Mouse (Mus musculus) macrophage (primary cell): ENCODE results near the gene Fkbp4. TPM values are rescaled to one million over a fixed set of nuclear protein-coding genes. Genes with fewer than 3 reads are reported as not detected.

Source experiments
- H3K27ac ChIP-seq: fragments of 350-480 bp; formaldehyde crosslinking; 2 replicates; pipeline ENCODE4 v1.9.0; 2021
- H3K36me3 ChIP-seq: fragments of 350-480 bp; formaldehyde crosslinking; 2 replicates; pipeline ENCODE4 v1.9.0; 2021; ENCODE audit errors: inconsistent target
- H3K4me3 ChIP-seq: fragments of 350-480 bp; formaldehyde crosslinking; 2 replicates; pipeline ENCODE4 v1.9.0; 2021; ENCODE audit errors: inconsistent target
- H3K79me2 ChIP-seq: fragments of 350-480 bp; formaldehyde crosslinking; 2 replicates; pipeline ENCODE4 v1.9.0; 2021; ENCODE audit errors: inconsistent target
- WGBS: methylation state at CpG from one replicate; pipeline ENCODE4 v1.1.7; 2026; ENCODE audit warnings: inconsistent platforms; ENCODE audit not compliant: missing documents; 5-methylcytosine and 5-hydroxymethylcytosine counted together
- polyA plus RNA-seq: library from polyadenylated mRNA; stranded (reverse); fragments of 250-400 nt; gene quantifications from 3 replicates; pipeline ENCODE4 v1.2.4, GENCODE M21; 2018; ENCODE audit warnings: inconsistent platforms

The Fkbp4 gene
- polyA plus RNA-seq, 1 experiment from 2014 or later: 49.4 TPM

DNA sequence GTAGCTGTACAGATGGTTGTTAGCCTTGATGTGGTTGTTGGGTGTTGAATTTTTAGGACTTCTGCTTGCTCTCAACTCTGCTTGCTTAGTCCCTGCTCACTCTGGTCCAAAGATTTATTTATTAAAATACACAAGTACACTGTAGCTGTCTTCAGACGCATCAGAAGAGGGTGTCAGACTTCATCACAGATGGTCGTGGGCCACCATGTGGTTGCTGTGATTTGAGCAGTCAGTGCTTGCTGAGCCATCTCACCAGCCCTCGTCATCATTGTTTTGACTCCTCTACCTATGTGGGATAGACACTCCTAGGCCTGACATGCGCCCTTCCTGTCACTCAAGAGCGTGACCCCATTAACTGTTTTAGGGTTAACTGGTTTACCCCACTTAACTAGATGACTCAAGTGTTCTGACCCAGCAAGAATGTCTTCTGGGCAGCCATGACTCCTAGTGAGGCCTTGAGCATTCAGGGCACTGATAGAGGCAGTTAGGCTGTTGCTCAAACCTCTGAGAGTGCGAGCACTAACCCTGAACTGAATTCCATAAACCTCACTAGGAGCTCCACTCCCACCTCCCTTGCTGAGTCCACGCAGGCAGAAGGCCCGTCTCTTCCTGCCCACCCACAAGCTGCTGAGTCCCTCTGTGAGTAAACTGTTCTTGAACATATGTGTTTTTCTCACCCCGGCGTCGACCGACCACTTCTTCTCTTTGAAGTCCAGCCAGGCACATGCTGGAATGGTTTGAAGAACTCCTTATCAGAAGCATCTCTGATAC lies 17.5 kb upstream of the Fkbp4 start:
- Histone ChIP-seq H3K27ac (no peak overlapping the region), H3K4me3 (no peak overlapping the region), H3K79me2 (no peaks in the 10 kb centered on the region), H3K36me3 (no peaks in the 10 kb centered on the region)
- WGBS: 83% methylated on average over 12 of the region's 12 CpGs

- 86% methylated on average over 5 of the region's 5 CpGs for WGBS
- Histone ChIP-seq H3K36me3 (no peaks in the 10 kb centered on the region), H3K27ac (no peak overlapping the region), H3K4me3 (no peak overlapping the region), H3K79me2 (no peaks in the 10 kb centered on the region)
Measured at GRCm38 (mm10) chr6:128447063-128447462, 8.6 kb upstream of the Fkbp4 start.

GRCm38 (mm10) chr6:128445761-128446535 lies 7.5 kb upstream of the Fkbp4 start:
- 23% methylated on average over 14 of the region's 14 CpGs for WGBS
- no peak overlapping the region for H3K4me3 ChIP-seq
- no peak overlapping the region for H3K27ac ChIP-seq
- no peaks in the 10 kb centered on the region for H3K79me2 ChIP-seq
- no peaks in the 10 kb centered on the region for H3K36me3 ChIP-seq

- WGBS: 96% methylated on average over 2 of the region's 2 CpGs
- H3K4me3 ChIP-seq: no peak overlapping the region
- peaks cover 3% of the 10 kb centered on the region; the same call in 1 of the 2 replicates for H3K36me3 ChIP-seq
- H3K79me2 ChIP-seq: peaks cover 15% of the 10 kb centered on the region; the same call in 1 of the 2 replicates
- no peak overlapping the region for H3K27ac ChIP-seq
Measured at GRCm38 (mm10) chr6:128440238-128440637, 1.8 kb upstream of the Fkbp4 start.

DNA sequence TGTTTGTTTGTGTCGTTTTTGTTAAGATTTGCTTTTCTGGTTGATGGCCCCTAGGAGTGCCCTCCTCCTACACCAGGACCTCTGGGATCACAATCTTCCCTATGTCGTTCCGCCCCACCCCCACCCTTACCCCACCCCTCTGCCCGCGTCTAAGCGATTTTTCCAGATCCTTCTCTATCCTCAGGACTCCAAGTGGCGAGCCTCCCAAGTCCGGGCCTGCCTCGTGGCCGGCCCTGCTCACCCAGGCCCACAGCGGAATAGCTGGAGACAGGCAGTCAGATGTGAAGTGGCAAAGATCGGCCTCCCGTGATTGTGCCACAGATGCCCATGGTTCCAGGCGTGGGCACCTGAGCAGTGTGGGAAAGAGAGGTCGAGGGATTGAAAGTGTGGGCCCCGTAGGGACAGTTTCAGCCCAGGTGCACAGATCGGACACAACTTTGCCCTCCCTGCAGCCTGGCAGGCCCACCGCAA lies 429 bp upstream of the Fkbp4 start:
- no peak overlapping the region for H3K27ac ChIP-seq
- H3K4me3 ChIP-seq: peak overlapping the region; percentile 37
- peaks cover 15% of the 10 kb centered on the region; the same call in 1 of the 2 replicates for H3K79me2 ChIP-seq
- peaks cover 14% of the 10 kb centered on the region; the same call in 1 of the 2 replicates for H3K36me3 ChIP-seq
- WGBS: 17% methylated on average over 18 of the region's 18 CpGs

- Histone ChIP-seq H3K36me3 (peaks cover 25% of the 10 kb centered on the region; the same call in 1 of the 2 replicates), H3K4me3 (peak overlapping the region; percentile 60), H3K79me2 (peaks cover 15% of the 10 kb centered on the region; the same call in 1 of the 2 replicates), H3K27ac (no peak overlapping the region)
- WGBS: under 1% methylated on average over 51 of the region's 52 CpGs
Measured at GRCm38 (mm10) chr6:128437731-128438316, 653 bp downstream of the Fkbp4 start.

- 13% methylated on average over 10 of the region's 10 CpGs for WGBS
- H3K27ac ChIP-seq: no peak overlapping the region
- peaks cover 15% of the 10 kb centered on the region; the same call in 1 of the 2 replicates for H3K79me2 ChIP-seq
- H3K4me3 ChIP-seq: peak overlapping the region; percentile 60
- H3K36me3 ChIP-seq: peaks cover 30% of the 10 kb centered on the region
Measured at GRCm38 (mm10) chr6:128437288-128437687, 1.2 kb downstream of the Fkbp4 start.

DNA sequence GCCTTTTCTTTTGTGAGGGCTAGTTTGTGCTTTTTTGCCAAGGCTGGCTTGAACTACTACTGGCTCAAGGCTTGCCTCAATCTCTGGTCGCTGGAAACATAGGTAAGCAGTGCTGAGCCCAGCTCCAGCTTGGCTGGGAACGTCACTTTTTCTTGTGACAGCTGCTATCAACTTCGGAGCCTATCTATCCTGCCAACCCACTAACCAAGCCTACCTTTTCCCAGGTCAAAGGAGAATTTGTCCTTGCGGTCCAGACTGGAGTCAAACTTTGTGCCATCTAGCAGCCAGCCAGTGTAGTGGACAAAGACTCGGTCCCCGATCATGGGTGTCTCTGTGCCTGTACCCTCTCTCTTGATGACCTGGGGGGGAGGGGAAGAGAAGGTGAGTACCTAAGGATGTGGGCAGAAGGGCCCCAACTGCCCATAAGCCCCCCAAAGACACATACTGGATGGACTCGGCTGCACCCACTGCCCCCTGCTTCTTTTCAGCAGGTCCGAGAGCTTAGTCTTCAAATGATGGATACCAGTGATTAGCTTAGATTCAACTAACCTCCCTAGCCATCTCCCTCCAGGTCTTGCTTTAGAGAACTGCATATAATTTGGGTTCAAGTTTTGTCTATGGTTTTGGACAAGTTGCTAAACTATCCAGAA lies 2.0 kb downstream of the Fkbp4 start:
- 92% methylated on average over 8 of the region's 8 CpGs for WGBS
- Histone ChIP-seq H3K79me2 (peaks cover 15% of the 10 kb centered on the region; the same call in 1 of the 2 replicates), H3K27ac (no peak overlapping the region), H3K4me3 (no peak overlapping the region), H3K36me3 (peaks cover 38% of the 10 kb centered on the region)

DNA sequence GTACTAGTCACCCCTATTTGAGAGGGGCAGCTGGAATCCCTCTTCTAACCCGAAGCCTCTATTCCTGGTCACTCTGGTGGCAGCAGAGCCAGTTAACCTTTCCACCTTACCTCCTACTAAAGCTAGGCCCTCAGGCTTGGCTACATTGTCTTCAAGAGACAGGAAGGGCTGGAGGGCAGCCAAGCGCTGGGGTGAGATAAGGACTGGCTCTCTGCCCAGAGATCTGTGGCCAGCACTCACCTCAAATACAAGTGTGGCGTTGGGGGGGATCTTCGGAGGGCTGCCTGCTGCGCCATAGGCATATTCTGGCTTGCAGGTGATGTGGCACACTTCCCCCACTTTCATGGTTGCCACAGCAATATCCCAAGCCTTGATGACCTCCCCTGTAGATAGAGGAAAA lies 3.0 kb downstream of the Fkbp4 start:
- Histone ChIP-seq H3K27ac (no peak overlapping the region), H3K79me2 (peaks cover 15% of the 10 kb centered on the region; the same call in 1 of the 2 replicates), H3K4me3 (no peak overlapping the region), H3K36me3 (peaks cover 45% of the 10 kb centered on the region)
- WGBS: 56% methylated on average over 5 of the region's 5 CpGs

DNA sequence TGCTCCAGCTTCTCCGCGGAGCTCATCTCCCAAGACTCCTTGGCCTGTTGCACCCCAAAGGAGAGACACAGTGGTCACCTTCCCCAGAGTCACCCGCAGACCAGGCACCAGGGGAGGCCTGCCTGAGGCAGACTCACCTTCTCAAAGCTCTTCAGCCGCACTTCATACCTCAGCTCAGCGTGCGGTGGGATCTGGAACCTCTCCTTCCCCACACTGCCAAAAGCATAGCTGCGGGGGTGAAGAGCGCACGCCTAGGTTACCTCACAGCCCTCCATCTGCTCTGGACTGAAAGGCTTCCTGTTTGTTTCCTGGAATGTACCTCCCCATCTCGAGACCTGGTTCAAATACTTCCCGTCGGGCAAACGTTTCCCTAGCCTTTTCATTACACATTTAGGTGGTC lies 4.9 kb downstream of the Fkbp4 start:
- no peak overlapping the region for H3K27ac ChIP-seq
- H3K4me3 ChIP-seq: no peak overlapping the region
- WGBS: 92% methylated on average over 13 of the region's 13 CpGs
- H3K36me3 ChIP-seq: peaks cover 52% of the 10 kb centered on the region
- H3K79me2 ChIP-seq: peaks cover 15% of the 10 kb centered on the region; the same call in 1 of the 2 replicates

- H3K36me3 ChIP-seq: peaks cover 52% of the 10 kb centered on the region
- H3K79me2 ChIP-seq: peaks cover 11% of the 10 kb centered on the region; the same call in 1 of the 2 replicates
- H3K27ac ChIP-seq: no peak overlapping the region
- no peak overlapping the region for H3K4me3 ChIP-seq
- 90% methylated on average over 13 of the region's 13 CpGs for WGBS
Measured at GRCm38 (mm10) chr6:128432356-128432915, 6.0 kb downstream of the Fkbp4 start.

- Histone ChIP-seq H3K27ac (no peak overlapping the region), H3K36me3 (peaks cover 46% of the 10 kb centered on the region), H3K79me2 (no peaks in the 10 kb centered on the region), H3K4me3 (no peak overlapping the region)
- 77% methylated on average over 6 of the region's 6 CpGs for WGBS
Measured at GRCm38 (mm10) chr6:128429826-128430225, 8.7 kb downstream of the Fkbp4 start.

- Histone ChIP-seq H3K4me3 (no peak overlapping the region), H3K27ac (no peak overlapping the region), H3K36me3 (peaks cover 42% of the 10 kb centered on the region), H3K79me2 (no peaks in the 10 kb centered on the region)
- 92% methylated on average over 2 of the region's 2 CpGs for WGBS
Measured at GRCm38 (mm10) chr6:128429300-128429699, 9.2 kb downstream of the Fkbp4 start.

GRCm38 (mm10) chr6:128427571-128427970 lies 10.9 kb downstream of the Fkbp4 start:
- H3K36me3 ChIP-seq: peaks cover 24% of the 10 kb centered on the region
- no peak overlapping the region for H3K27ac ChIP-seq
- peaks cover 5% of the 10 kb centered on the region; the same call in 1 of the 2 replicates for H3K79me2 ChIP-seq
- 97% methylated on average over 5 of the region's 5 CpGs for WGBS
- no peak overlapping the region for H3K4me3 ChIP-seq
